Mouse (Mus musculus) left cerebral cortex, postnatal 36 days (tissue): ENCODE data around the gene Iqgap1. TPM values are rescaled to one million over a fixed set of nuclear protein-coding genes. Genes with fewer than 3 reads are reported as not detected.

Experiments used
- DNase-seq, 2 experiments: peaks; one replicate each; pipeline ENCODE4 v3.0.0; 2021 to 2022; ENCODE audit warnings: low spot score in 2 of 2, mixed read lengths in 1 of 2
- intact Hi-C: fragments of 180-260 bp; cut with DNase I; formaldehyde crosslinking; loops from one replicate; pipeline ENCODE4 v1.15.1; 2025
- total RNA-seq, 2 experiments: library from RNA; stranded (reverse); gene quantifications; 2 replicates each; pipeline ENCODE4 v1.2.3; 2021

Iqgap1 gene
- total RNA-seq, 2 experiments from 2014 or later: 18.5 to 26.9 TPM

DNA sequence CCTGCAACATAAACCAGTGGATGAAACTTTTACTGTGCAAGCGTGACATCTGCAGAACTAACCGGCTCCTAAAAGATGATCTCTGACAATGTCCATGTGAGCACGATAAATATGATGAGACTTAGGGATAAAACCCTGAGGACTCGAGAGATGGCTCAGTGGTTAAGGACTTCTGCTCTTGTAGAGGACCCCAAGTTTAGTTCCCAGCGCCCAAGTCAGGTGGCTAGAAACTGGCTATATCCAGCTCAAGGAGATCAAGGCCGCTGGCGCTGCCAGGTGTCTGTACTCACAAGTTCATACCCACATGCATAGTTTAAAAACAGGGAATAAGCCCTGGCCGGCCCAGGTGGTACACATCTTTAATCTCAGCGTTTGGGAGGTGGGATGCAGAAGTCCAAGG lies 133.3 kb downstream of the Iqgap1 start:
- intact Hi-C loops: no loop called here

DNA sequence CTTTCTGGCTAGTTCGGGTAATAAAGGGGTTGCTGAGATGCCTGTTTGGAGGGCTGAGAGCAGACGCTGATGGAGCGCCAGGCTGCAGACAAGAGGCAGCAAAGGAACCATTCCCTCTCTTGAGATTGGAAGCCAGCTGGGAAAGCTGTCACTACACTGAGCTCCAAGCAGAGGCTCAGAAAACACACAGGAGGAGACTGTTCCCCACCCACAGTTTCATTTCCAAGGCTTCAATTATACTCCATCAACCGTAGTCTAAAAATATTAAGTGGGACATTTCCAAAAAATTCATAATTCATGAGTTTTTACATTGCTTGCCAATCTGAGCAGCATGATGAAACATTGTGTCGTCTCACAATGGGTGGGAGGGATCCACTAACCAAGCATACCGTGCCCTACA lies 134.6 kb downstream of the Iqgap1 start:
- DNase-seq: peak; percentile 31 to 37
- intact Hi-C loops: no loop called here

More for the DNA sequence above, 133.3 kb downstream of the Iqgap1 start:
- DNase-seq: no peak

DNA sequence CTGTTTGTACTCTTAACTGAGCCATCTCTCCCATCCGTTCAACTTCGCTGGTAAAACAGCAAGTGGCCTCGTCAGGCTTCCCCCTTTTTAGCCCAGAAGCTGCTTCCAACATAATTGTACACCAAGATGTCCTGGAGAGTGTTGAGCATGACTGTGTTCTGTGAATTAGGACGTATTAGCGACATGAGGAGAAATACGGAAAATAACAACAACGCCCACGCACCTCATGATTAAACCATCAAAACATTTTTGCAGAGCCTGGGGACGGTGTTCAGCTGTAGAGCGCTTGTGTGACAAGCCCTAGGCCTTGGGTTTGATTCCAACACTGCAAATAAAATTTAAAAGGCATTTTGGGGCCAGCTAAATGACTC lies 136.6 kb downstream of the Iqgap1 start:
- intact Hi-C loops: loop anchor here (2.0 to 5.0 kb wide), 2 partner anchors 32 to 52 kb away; no protein-coding TSS in a partner anchor
- no peak for DNase-seq

DNA sequence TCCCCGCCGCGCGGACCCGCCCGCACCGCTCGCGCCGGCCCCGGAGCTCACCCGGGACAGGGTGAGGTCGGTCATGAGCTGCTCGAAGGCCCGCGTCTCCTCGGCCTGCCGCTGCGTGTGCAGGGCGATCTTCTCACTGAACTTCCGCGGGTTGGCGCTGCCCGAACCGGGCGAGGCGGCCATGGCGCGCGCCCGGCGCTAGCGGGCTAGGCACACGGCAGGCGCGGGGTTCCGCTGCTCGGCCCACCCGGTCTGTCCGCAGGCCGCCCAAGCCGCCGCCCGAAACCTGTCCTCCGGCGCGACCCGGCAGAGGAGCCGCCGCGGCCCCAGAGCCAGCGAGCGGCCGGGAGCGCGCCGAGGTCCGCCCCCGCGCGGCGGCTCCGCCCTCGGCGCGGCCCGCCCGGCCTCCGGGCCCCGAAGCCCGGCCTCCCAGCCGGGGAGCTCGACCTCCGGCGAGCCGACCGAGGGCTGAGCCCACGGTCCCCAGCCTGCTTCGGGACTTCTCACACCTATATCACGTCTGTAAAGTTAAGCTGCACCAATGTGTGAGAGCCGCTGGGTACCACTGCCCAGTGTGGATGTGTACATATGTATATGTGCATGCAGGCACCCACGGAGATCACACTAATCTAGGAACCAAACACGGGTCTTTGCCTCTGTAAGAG lies 137.1 kb downstream of the Iqgap1 start, which contains the start of gene Crtc3:
TSS of gene Crtc3 (minus strand) at position 322 of the 665 bp plus-strand sequence.
- intact Hi-C loops: loop anchor here (2.0 to 5.0 kb wide), 2 partner anchors 32 to 51 kb away; no protein-coding TSS in a partner anchor
- DNase-seq: peak in 1 of 2 experiments; percentile 62

DNA sequence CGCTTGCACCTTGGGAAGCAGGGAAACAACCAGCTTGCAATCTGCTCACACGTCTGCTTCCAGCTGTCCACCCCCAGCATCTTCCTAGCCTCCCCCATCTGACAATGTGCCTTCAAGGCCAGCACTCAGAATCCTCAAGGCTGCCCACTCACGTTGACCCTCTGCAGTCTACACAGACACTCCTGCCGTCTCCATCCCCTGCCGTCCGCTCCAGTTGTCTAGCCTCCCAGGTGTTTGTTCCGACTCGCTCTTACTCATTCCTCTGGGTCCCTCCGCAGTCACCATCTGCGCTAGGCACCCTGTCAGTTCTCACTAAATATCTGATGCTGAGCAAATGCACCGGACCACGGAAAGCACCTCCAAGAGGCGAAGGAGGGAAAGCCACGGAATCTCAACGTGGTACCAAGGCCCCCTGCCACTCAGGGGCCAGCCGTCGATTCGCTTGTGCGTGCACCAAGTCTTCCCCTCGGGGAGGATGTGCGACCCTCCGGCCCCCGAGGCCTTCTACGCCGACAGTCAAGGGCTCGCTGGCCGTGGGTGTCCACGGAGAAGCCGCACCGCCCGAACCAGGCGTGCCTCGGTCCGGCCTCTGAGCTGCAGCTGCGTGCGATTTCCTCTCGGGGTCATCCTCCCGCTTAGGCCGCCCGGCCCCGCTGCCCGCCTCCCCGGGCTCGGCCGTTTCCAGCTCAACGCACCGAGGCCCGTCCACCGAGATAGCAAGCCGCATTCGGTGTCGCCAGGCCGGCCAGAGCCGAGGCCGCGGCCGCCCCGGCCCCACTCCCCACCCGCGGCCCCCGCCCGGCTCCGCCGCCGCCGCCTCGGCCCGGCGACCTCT lies 137.8 kb downstream of the Iqgap1 start:
- peak; percentile 69 to 71 for DNase-seq
- intact Hi-C loops: loop anchor here (2.0 to 5.0 kb wide), 2 partner anchors 33 to 51 kb away; no protein-coding TSS in a partner anchor

DNA sequence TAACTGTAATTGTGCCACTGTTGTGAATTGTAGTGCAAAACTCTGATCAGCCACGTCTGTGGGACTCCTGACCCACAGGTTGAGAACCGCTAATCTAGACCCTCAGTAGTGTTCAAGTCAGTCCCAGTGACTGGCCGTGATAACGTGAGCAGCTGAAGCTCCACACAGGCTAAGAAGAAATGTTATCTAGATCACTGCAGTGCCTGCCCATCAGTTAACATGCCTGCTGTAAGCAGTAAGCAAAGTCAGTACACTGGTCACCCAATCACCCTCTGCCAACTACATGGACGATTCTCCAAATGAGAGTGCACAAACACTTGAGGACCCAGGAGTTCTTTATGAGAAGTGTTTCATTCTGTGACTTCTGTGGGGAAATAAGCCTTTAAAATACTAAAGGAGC lies 140.1 kb downstream of the Iqgap1 start:
- DNase-seq: no peak
- intact Hi-C loops: loop anchor here (5.0 kb wide), 1 partner anchor 48 kb away; no protein-coding TSS in a partner anchor

DNA sequence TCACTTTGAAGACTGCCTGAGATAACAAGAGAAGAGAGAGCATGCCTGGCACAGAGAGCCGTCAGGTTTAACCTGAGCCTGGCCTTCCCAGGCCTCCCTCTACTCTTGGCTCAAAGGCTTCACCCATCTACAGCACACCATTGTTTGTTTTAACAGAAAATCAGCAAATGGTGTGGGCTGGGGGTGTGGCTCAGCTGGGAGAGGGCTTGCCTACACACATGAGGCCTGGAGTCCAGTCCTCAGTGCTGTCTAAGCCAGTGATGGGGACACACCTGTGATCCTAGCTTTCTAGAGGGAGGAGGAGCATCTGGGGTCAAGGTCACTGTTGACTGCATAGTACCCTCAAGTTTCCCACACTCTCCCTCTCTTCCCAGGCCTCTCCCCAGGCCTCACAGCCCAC lies 143.1 kb downstream of the Iqgap1 start:
- intact Hi-C loops: no loop called here

DNA sequence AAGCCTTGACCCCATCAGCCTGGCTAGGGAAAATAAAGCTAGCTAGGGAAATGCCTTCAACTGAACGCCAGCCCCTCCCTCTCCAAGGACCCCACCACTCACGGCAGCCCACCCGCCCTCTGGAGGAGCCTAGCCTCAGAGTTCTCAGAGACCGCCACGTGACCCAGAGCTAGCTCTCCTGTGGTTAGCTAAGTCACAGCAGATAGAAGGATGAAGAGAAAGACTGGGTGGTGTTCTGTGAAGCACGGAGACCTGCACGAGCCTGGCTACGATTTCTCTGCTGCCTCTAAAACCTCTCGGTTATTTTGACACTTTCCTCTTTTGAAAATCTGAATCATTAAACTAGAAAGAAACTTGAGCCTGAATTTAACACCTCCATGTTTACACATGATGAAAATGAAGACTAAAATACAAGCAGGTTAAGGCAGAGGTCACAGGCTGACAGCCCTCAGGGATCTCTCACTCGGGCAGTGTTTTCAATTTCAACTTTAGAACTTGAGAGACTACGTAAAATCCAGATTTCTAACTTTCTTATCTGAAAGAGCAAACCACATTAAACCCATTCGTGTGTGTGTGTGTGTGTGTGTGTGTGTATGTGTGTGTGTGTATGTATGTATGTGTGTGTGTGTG lies 145.4 kb downstream of the Iqgap1 start:
- intact Hi-C loops: no loop called here

More for the DNA sequence above, 143.1 kb downstream of the Iqgap1 start:
- DNase-seq: no peak

DNA sequence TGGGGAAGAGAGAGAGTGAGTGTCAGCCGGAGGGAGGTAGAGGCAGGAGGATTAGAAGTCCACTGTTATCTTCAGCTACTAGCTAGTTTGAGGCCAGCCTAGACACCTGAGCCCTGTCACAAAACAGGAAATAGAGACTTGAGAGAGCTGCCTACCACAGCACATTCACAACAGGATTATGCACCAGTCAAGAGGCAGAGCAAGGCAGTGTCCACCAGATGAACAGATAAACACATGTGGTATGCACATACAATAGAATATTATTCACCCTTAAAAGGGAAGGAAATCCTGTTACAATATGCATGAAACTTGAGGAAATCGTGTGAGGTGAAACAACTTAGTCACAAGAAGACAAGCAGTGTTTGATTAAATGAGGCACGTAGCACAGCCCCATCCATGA lies 153.5 kb downstream of the Iqgap1 start:
- no peak for DNase-seq
- intact Hi-C loops: no loop called here

More for the DNA sequence above, 145.4 kb downstream of the Iqgap1 start:
- DNase-seq: no peak

DNA sequence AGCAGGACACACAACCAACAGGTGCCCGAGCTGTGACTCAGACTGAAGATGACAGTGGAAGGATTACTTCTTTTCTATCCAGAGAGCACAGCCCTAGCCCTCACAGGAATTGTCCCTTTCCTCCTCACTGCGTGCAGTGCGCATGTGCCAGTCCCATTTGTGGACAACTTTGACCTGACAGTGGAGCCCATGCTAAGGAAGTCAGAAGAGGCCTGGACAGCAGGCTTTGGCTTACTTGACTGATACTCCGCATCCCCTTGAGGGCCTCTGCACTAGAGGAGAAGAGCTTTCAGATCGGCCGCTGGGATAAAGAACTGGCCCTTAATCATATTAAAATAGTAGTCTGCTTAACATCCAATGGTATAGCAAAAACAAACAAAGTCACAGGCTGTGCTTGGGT lies 154.9 kb downstream of the Iqgap1 start:
- intact Hi-C loops: no loop called here
- no peak for DNase-seq

DNA sequence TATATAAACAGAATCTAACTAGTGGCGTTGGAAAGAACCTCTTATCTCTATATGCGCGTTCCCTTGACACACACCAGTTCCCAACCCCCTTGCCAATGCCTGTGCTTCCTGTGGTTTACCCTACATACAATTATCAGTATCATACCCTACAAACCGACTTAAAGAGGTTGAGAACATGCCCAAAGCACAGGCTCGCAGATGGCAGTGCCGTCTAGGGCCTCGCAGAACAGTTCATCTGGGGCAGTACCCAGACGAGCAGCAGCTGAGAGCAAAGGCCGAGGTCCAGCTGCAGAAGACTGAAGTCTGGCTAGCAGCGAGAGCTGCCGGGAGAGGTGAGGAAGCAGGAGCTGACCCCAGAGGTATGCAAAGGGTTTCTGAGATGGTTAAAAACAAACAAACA lies 158.6 kb downstream of the Iqgap1 start:
- intact Hi-C loops: no loop called here
- no peak for DNase-seq

DNA sequence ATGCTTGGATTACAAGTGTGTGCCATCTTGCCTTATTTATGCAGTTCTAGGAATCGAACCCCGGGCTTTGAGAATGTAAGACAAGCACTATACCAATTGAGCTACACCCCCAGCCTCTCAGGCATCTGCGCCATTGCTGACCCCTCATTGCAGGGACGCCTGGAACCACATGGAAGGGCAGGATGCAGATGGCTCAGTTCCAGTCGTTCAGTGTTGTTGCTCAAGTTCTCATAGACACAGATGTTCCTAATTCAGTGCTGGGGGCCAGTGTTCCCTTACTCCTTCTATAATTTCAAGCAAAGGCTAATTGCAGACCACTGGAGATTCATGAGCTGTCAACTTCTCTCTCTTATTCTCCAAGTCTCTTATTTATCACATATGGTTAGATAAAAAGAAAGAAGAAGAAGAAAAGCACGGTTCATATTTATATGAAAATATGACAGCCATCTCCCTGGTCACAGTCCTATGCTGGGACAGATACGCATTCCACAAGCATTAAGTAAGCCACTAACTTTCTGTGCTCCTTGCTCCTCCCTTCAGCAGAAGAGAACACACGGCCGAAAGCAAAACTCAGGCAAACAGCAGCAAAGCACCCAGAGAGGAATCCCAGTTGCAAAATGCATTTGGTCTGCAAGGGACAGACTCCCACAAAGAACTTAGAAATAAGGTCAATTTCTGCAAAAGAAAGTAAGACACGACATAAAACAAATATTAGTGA lies 159.4 kb downstream of the Iqgap1 start:
- DNase-seq: no peak
- intact Hi-C loops: no loop called here

Other genes with a start within 250 kb of the Iqgap1 start
- gene Crtc3, start 137.1 kb downstream of the Iqgap1 start, total RNA-seq: 10 to 100 TPM; 12.1 to 15.7 TPM
- gene Zscan2, start 34.9 kb upstream of the Iqgap1 start, total RNA-seq: 10 to 100 TPM; 13.4 to 15.2 TPM
- 10 to 100 TPM; 22.9 to 25.8 TPM for gene Wdr73, start 75.3 kb upstream of the Iqgap1 start, total RNA-seq
- gene Nmb, start 79.1 kb upstream of the Iqgap1 start, total RNA-seq: 1 to 10 TPM; 3.3 to 7.1 TPM
- gene Sec11a, start 121.8 kb upstream of the Iqgap1 start, total RNA-seq: 10 to 100 TPM; 42.8 to 48.1 TPM
- 10 to 100 TPM; 21.3 to 22.4 TPM for gene Zfp592, start 167.7 kb upstream of the Iqgap1 start, total RNA-seq
- under 1 TPM; 0.22 to 0.68 TPM for gene Alpk3, start 231.6 kb upstream of the Iqgap1 start, total RNA-seq